Mouse (Mus musculus) forebrain, embryonic 11.5 days (tissue): ENCODE results near the gene Bach2. TPM values are rescaled to one million over a fixed set of nuclear protein-coding genes. Genes with fewer than 3 reads are reported as not detected.

Experiments
- ATAC-seq: fragments of 200-750 bp; cut with Nextera tagmentation; replicated peaks from 2 replicates; pipeline ENCODE4 v1.8.0; 2017; ENCODE audit warnings: moderate TSS enrichment; ENCODE audit not compliant: low FRiP score
- DNase-seq: peaks from one replicate; pipeline ENCODE4 v3.0.0-alpha.2; 2017; ENCODE audit warnings: low spot score
- H3K27ac ChIP-seq: fragments of 300-500 bp; sonication (generic); 2 replicates; pipeline ENCODE4 v1.5.1; 2014; ENCODE audit warnings: low read depth, low read length
- H3K27me3 ChIP-seq: fragments of 300-500 bp; sonication (generic); 2 replicates; pipeline ENCODE4 v1.6.1; 2014; ENCODE audit warnings: mild to moderate bottlenecking, low read length, mixed read lengths; ENCODE audit not compliant: control insufficient read depth, insufficient read depth
- H3K36me3 ChIP-seq: fragments of 300-500 bp; sonication (generic); 2 replicates; pipeline ENCODE4 v1.6.1; 2014; ENCODE audit warnings: mild to moderate bottlenecking, low read length, moderate library complexity, mixed read lengths; ENCODE audit not compliant: control insufficient read depth, insufficient read depth
- H3K4me1 ChIP-seq: fragments of 300-500 bp; sonication (generic); replicated peaks from 2 replicates; pipeline ENCODE4 v1.6.1; 2014; ENCODE audit warnings: low read length, mixed read lengths; ENCODE audit not compliant: control insufficient read depth, insufficient read depth
- H3K4me2 ChIP-seq: fragments of 300-500 bp; sonication (generic); 2 replicates; pipeline ENCODE4 v1.6.1; 2014; ENCODE audit warnings: low read depth, mild to moderate bottlenecking, low read length, moderate library complexity, mixed read lengths; ENCODE audit not compliant: severe bottlenecking
- H3K4me3 ChIP-seq: fragments of 300-500 bp; sonication (generic); 2 replicates; pipeline ENCODE4 v1.5.1; 2014; ENCODE audit warnings: low read depth, low read length
- H3K9ac ChIP-seq: fragments of 300-500 bp; sonication (generic); 2 replicates; pipeline ENCODE4 v1.6.1; 2014; ENCODE audit warnings: low read length
- H3K9me3 ChIP-seq: fragments of 300-500 bp; sonication (generic); 2 replicates; pipeline ENCODE4 v1.6.1; 2016; ENCODE audit warnings: low read length, mixed read lengths; ENCODE audit not compliant: control insufficient read depth
- WGBS: fragments of 180-500 bp; shearing (Covaris S2); extraction: QIAGEN DNeasy Blood & Tissue Kit; methylation state at CpG from one replicate; pipeline ENCODE4 v1.1.7; 2014; 5-methylcytosine and 5-hydroxymethylcytosine counted together
- polyA plus RNA-seq: library from polyadenylated mRNA; unstranded; fragments of >200 nt; fragmentation: Nextera tagmentation; extraction: Ambion mirVana; gene quantifications from 2 replicates; pipeline ENCODE4 v1.2.1, GENCODE M21; 2014

Bach2 gene
- polyA plus RNA-seq, 1 experiment from 2014 or later, result 16.2 TPM

- H3K27ac ChIP-seq, result peak overlapping the region; percentile 84; the same call in 1 of the 2 replicates
- peaks cover 32% of the 10 kb centered on the region for H3K4me1 ChIP-seq
- ATAC-seq (no peak), DNase-seq (peak; percentile 60)
- no peaks in the 10 kb centered on the region for H3K27me3 ChIP-seq
- no peaks in the 10 kb centered on the region for H3K36me3 ChIP-seq
- WGBS, result 63% methylated on average over 15 of the region's 15 CpGs
- no peaks in the 10 kb centered on the region for H3K9me3 ChIP-seq
- peak overlapping the region; percentile 35 for H3K9ac ChIP-seq
- no peak overlapping the region for H3K4me3 ChIP-seq
- peak overlapping the region; percentile 19; the same call in 1 of the 2 replicates for H3K4me2 ChIP-seq
Observed at GRCm38 (mm10) chr4:32249748-32250332, 11.2 kb downstream of the Bach2 start.

- Histone ChIP-seq H3K36me3 (no peaks in the 10 kb centered on the region), H3K4me1 (peaks cover 32% of the 10 kb centered on the region), H3K9ac (peak overlapping the region; percentile 46), H3K4me2 (peak overlapping the region; percentile 19; the same call in 1 of the 2 replicates), H3K4me3 (no peak overlapping the region), H3K27me3 (no peaks in the 10 kb centered on the region), H3K9me3 (no peaks in the 10 kb centered on the region), H3K27ac (peak overlapping the region; percentile 84)
- ATAC-seq (no peak), DNase-seq (peak; percentile 61)
- WGBS, result 4% methylated on average over 16 of the region's 16 CpGs
Observed at GRCm38 (mm10) chr4:32250333-32251004, 11.9 kb downstream of the Bach2 start.

GRCm38 (mm10) chr4:32251005-32251365 lies 12.4 kb downstream of the Bach2 start:
- DNase-seq (peak; percentile 69), ATAC-seq (peak; percentile 72)
- H3K36me3 ChIP-seq, result no peaks in the 10 kb centered on the region
- no peaks in the 10 kb centered on the region for H3K9me3 ChIP-seq
- H3K4me2 ChIP-seq, result peak overlapping the region; percentile 19; the same call in 1 of the 2 replicates
- H3K27ac ChIP-seq, result peak overlapping the region; percentile 84
- peaks cover 32% of the 10 kb centered on the region for H3K4me1 ChIP-seq
- no peak overlapping the region for H3K4me3 ChIP-seq
- H3K27me3 ChIP-seq, result no peaks in the 10 kb centered on the region
- H3K9ac ChIP-seq, result peak overlapping the region; percentile 46
- 2% methylated on average over 8 of the region's 8 CpGs for WGBS

- H3K27ac ChIP-seq, result peak overlapping the region; percentile 48
- no peaks in the 10 kb centered on the region for H3K9me3 ChIP-seq
- H3K4me2 ChIP-seq, result no peak overlapping the region
- DNase-seq (peak; percentile 37), ATAC-seq (no peak)
- no peak overlapping the region for H3K4me3 ChIP-seq
- WGBS, result 39% methylated on average over 15 of the region's 15 CpGs
- no peaks in the 10 kb centered on the region for H3K36me3 ChIP-seq
- H3K9ac ChIP-seq, result no peak overlapping the region
- peaks cover 26% of the 10 kb centered on the region for H3K4me1 ChIP-seq
- no peaks in the 10 kb centered on the region for H3K27me3 ChIP-seq
Observed at GRCm38 (mm10) chr4:32251946-32252672, 13.5 kb downstream of the Bach2 start.

GRCm38 (mm10) chr4:32257686-32258085 lies 19.1 kb downstream of the Bach2 start:
- Histone ChIP-seq H3K27me3 (no peaks in the 10 kb centered on the region), H3K4me3 (no peak overlapping the region), H3K9me3 (no peaks in the 10 kb centered on the region), H3K27ac (no peak overlapping the region), H3K4me1 (no peaks in the 10 kb centered on the region), H3K36me3 (no peaks in the 10 kb centered on the region), H3K9ac (no peak overlapping the region), H3K4me2 (no peak overlapping the region)
- ATAC-seq (no peak), DNase-seq (no peak)
- WGBS, result 86% methylated on average over 12 of the region's 12 CpGs

GRCm38 (mm10) chr4:32258093-32258492 lies 19.5 kb downstream of the Bach2 start:
- Histone ChIP-seq H3K9me3 (no peaks in the 10 kb centered on the region), H3K9ac (no peak overlapping the region), H3K36me3 (no peaks in the 10 kb centered on the region), H3K27me3 (no peaks in the 10 kb centered on the region), H3K4me1 (0 out of 2 replicates have a peak, but pooled peaks cover 2% of the 10 kb centered on the region), H3K4me3 (no peak overlapping the region), H3K27ac (no peak overlapping the region), H3K4me2 (no peak overlapping the region)
- DNase-seq (no peak), ATAC-seq (no peak)
- 86% methylated on average over 13 of the region's 13 CpGs for WGBS

- WGBS, result 93% methylated on average over 7 of the region's 7 CpGs
Observed at GRCm38 (mm10) chr4:32258596-32258995, 20.0 kb downstream of the Bach2 start.

GRCm38 (mm10) chr4:32260909-32261308 lies 22.3 kb downstream of the Bach2 start:
- no peak overlapping the region for H3K4me3 ChIP-seq
- peaks cover 2% of the 10 kb centered on the region; the same call in 1 of the 2 replicates for H3K4me1 ChIP-seq
- H3K27me3 ChIP-seq, result no peaks in the 10 kb centered on the region
- no peak overlapping the region for H3K27ac ChIP-seq
- no peaks in the 10 kb centered on the region for H3K9me3 ChIP-seq
- H3K4me2 ChIP-seq, result no peak overlapping the region
- H3K9ac ChIP-seq, result no peak overlapping the region
- WGBS, result 77% methylated on average over 4 of the region's 4 CpGs
- no peaks in the 10 kb centered on the region for H3K36me3 ChIP-seq
- ATAC-seq (no peak), DNase-seq (no peak)

More at GRCm38 (mm10) chr4:32258596-32258995, 20.0 kb downstream of the Bach2 start:
- Histone ChIP-seq H3K4me2 (no peak overlapping the region), H3K27ac (no peak overlapping the region), H3K9me3 (no peaks in the 10 kb centered on the region), H3K36me3 (no peaks in the 10 kb centered on the region), H3K4me3 (no peak overlapping the region), H3K4me1 (0 out of 2 replicates have a peak, but pooled peaks cover 2% of the 10 kb centered on the region), H3K9ac (no peak overlapping the region), H3K27me3 (no peaks in the 10 kb centered on the region)
- DNase-seq (no peak), ATAC-seq (no peak)
